Mouse (Mus musculus) frontal cortex, postnatal 14 days (tissue): ENCODE results near the gene Ska3.

Experiments used
- DNase-seq, 2 experiments: peaks; one replicate each; pipeline ENCODE4 v3.0.0; 2022; ENCODE audit warnings: low spot score in 2 of 2

Ska3 gene

DNA sequence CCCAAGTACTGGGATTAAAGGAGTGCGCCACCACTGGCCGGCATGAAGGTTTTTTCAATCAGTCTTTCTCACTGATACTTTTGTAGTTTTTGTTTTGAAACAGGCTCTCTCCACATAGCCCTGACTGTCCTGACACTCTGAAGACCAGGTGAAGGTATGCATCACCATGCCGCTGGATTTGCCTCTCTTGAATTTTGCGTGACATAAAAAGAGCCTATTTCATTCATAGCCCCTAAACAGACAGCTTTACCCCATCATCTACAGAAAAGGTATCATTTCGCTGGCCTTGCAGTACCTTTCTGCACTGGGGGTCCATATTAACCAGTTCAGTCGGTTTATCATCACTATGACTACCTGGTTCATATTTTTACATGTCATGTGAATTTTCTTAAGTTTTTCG is 28.4 kb downstream of the Ska3 start:
- DNase-seq: no peak

DNA sequence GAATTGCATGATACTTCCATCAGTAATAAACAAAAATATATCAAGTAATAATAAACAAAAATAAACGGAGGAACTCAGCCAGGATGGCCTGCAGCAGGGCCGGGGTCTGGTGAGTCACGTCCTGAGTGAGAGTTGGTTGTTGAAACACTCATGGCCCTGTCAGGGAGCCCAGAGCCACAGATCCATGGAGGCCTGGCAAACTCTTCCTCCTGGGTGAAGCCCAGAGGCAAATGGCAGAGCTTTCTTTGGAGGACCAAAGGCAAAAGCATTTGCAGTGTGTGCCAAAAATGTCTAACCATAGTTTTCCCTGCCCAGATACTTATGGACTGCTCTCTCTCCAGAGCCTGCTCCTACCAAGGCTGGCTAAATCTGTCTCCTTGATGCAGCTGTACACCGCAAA is 34.8 kb downstream of the Ska3 start:
- no peak for DNase-seq

DNA sequence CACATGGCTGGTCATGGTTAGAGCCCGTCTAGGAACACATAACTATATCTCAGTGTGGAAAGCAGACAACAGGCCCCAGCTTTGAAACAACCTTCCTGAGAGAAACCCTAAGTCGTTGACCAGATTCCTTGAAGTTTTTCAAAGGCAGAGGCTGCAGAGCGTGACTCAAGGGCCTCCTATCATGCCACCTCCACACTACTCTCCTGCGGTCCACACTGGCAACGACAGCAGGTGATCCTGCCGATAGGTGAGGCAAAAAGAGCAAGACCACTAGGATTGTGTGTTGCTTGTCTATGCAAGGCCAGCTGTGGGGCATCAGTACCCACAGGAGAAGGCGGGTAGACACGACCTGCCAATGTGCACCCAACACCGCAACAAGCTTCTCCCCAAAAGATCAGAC is 36.2 kb downstream of the Ska3 start:
- no peak for DNase-seq

DNA sequence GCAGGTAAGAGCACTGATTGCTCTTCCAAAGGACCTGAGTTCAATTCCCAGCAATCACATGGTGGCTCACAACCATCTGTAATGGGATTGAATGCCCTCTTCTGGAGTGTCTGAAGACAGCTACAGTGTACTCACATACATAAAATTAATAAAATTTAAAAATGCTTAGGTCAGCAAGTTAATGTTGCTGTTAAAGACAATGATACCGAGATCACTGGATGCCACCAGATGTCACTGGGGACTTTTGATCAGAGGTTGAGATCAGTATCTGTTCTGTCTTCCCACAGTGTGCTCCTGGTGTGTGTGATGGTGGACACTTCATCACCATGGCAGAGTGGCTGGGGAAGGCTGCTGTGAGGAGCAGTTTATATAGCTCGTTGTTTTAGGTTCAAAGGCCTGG is 36.7 kb downstream of the Ska3 start:
- DNase-seq: no peak

DNA sequence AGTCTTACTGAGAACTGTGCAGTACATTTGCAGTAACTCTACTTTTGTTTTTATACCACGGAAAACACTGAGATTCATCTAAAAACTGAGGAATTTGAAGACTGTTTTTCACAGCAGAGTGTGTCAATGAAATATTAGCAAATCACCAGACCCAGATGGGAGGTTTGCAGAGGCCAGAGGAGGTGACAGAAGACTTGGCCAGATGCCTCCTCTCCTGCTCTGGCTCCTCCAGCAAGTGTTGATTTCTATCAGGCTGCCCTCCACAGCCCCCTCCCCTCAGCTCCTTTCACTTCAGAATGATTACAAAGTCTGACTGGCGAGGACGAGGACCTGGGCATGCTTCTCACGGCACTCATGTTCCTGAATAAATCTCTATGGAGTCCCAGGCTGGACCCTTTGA is 38.6 kb downstream of the Ska3 start:
- DNase-seq: no peak

DNA sequence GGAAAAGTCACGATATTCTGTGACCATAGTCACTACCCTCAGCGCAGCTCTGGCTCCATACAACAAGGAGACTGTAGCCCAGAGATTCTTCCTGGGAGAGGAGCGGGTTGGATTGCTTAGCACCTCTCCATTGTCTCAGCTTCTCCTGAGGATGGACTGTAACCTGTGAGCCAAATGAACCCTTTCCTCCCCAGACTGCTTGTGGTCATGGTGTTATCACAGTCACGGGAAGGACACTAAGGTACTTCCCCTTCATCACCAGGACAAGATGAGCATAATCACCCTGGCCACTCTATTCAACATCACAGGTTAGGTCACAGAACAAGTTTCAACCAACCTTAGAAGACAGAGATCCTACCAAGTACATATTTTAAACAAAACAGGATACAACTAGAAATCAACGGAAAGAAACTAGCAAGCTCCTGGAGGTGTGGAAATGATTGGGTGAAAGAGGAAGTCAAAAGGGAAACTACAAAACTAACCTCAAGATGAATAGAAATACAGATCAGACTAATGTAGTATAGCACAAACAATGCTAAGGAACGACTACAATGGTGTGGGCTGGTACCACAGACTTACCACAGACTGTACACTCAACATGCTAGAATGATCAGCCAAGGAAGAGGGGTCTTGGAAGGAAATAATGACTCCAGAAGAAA is 53.7 kb downstream of the Ska3 start:
- DNase-seq: no peak

DNA sequence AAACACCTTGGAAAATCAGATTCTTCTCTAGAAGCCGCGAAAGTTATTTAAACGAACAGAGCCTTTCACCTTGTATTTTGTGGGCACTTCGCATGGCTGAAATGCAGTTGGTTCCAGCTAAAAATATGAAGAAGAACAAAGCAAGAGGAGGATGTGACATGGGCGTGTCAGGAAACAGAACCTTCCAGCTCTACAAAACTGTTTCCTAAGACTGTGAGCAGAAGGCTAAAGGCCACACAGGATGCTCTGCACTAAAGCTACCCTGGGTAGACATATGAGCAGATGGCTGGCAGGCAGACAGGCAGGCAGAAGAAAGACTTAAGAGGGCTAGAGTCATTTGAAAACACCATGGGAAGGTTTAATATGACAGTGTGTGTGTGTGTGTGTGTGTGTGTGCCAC is 56.9 kb downstream of the Ska3 start:
- DNase-seq: no peak

DNA sequence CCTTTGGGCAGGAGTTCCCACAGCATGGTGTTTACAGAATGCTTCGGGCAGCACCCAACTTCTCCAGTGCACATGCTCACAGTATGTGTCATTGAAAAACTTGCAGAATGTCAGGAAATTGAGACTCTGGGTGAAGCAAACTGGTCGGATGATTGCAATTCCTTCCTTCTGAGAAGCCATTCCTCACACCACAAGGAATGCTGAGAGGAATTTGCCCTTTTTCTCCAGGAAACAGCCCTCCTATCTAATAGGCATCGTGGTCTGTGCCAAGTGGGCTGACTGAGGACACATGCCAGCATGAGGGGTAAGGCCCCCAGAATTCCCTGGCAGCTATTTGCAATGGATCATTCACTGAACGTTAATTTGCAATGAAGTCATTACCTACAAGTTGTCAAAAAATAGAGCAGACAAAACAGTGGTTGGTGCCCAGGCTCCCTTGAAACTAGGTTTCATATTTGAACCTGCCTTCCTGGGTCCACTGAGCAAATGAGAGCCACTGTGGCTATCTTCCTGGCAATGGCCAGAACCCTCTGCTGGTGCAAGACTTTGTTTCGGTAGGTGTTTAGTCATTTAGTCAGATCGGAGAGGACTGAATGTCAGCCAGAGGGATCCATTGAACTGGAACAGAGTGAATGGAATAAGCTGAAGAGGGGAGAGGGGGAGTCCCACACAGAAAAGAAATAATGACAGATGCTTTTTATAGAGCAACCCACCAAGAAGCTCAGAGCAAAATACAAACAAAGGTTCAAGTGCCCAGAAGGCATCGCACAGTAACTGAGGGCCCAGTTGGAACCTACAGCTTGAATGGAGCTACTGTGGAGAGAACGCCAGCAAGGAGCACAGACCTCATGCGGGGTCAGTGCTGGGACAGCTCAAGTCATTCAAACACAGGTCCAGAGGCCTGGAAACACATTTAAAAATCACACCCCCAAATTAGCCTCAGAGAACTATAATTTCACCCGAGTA is 65.3 kb downstream of the Ska3 start:
- DNase-seq: no peak

DNA sequence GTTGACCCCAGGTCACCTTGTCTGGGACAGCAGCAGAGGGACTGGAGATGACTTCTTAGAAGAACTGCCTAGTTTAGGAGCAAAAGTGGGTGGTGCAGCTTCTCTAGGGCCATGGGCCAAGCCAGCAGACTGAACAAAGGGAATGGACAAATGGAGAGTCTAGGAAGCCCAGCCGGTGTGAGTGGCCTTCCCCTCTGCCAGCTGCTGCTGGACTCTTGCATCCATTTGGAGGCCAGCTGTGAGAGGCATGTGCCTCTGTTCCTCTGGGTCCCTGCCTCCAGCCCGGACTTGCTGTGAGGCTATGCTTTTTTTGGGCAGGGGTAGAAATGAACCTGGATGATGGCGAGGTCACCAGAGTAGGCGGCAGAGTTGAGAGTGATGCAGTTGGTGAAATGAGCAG is 67.7 kb downstream of the Ska3 start, which contains the start of gene Lats2:
Gene Lats2, minus strand, starts transcription at position 152 of the 400 bp plus-strand sequence.
- no peak for DNase-seq
